Mouse (Mus musculus) olfactory bulb, adult 2 months (tissue): ENCODE results near the gene Arhgap35.

Experiments used
- CTCF ChIP-seq: fragments of 200-500 bp; IDR thresholded peaks from 2 replicates; pipeline ENCODE4 v1.5.1; 2012; ENCODE audit warnings: low read depth, mild to moderate bottlenecking, low read length, moderate library complexity; ENCODE audit not compliant: insufficient read depth
- POLR2A ChIP-seq: fragments of 200-500 bp; IDR thresholded peaks from 2 replicates; pipeline ENCODE4 v1.6.1; 2012; ENCODE audit warnings: mild to moderate bottlenecking, low read depth, low read length, moderate library complexity; ENCODE audit not compliant: insufficient read depth

DNA sequence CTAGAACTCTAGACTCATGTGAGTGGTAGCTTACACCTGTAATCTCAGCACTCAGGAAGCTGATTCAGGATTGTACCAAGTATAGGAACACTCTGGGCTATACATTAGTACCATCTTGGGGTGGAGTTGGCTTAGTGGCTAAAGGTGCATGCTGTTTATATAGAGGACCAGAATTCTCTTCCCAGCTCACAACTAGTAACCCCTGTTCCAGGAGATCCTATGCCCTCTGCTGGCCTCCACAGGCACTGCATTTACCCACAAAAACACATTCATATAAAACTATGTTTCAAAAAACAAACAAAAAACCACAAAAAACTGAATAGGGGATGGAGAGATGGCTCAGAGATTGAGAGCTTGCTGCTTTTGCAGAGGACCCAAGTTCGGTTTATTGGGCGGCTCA is 121.4 kb downstream of the Arhgap35 start:
- 0 out of 2 replicates have a peak, but pooled peaks have one; percentile 18 for TF ChIP-seq CTCF
- TF ChIP-seq POLR2A: no peak
